Mouse (Mus musculus): Measurements from ENCODE around the gene Tcea3. TPM values are rescaled to one million over a fixed set of nuclear protein-coding genes. Genes with fewer than 3 reads are reported as not detected.

Gene Tcea3
- polyA plus RNA-seq, 1 experiment from 2014 or later: 29.1 TPM

- no peaks in the 10 kb centered on the region for H3K9me3 ChIP-seq (replicated peaks; ENCODE audit: control insufficient read depth, low read length)
- no peak overlapping the region for H3K4me3 ChIP-seq (replicated peaks; ENCODE audit: low read length)
- no peaks in the 10 kb centered on the region for H3K36me3 ChIP-seq (ENCODE audit: control insufficient read depth, insufficient read depth, low read length)
- no peak for ATAC-seq (ENCODE audit: insufficient read depth, low FRiP score)
- H3K4me1 ChIP-seq (ENCODE audit: control insufficient read depth, insufficient read depth, low read length): peaks cover 12% of the 10 kb centered on the region
- no peak overlapping the region for H3K4me2 ChIP-seq (ENCODE audit: low read depth, low read length)
- 79% methylated on average over 23 of the region's 23 CpGs for WGBS
- H3K27ac ChIP-seq (ENCODE audit: low read length): no peak overlapping the region
- H3K27me3 ChIP-seq (ENCODE audit: control insufficient read depth, insufficient read depth, low read length): no peaks in the 10 kb centered on the region
- no peak overlapping the region for H3K9ac ChIP-seq (ENCODE audit: low read length)
Measured at GRCm38 (mm10) chr4:136224677-136225460, 22.7 kb upstream of the Tcea3 start.

GRCm38 (mm10) chr4:136227408-136227807 is 20.1 kb upstream of the Tcea3 start:
- ATAC-seq (ENCODE audit: insufficient read depth, low FRiP score): no peak

GRCm38 (mm10) chr4:136228640-136229039 is 18.9 kb upstream of the Tcea3 start:
- Histone ChIP-seq H3K27me3 (ENCODE audit: control insufficient read depth, insufficient read depth, low read length) (no peaks in the 10 kb centered on the region), H3K27ac (ENCODE audit: low read length) (no peak overlapping the region), H3K4me3 (replicated peaks; ENCODE audit: low read length) (no peak overlapping the region), H3K36me3 (ENCODE audit: control insufficient read depth, insufficient read depth, low read length) (no peaks in the 10 kb centered on the region), H3K4me2 (ENCODE audit: low read depth, low read length) (no peak overlapping the region), H3K9me3 (replicated peaks; ENCODE audit: control insufficient read depth, low read length) (no peaks in the 10 kb centered on the region), H3K4me1 (ENCODE audit: control insufficient read depth, insufficient read depth, low read length) (no peaks in the 10 kb centered on the region), H3K9ac (ENCODE audit: low read length) (no peak overlapping the region)
- 74% methylated on average over 5 of the region's 5 CpGs for WGBS
- ATAC-seq (ENCODE audit: insufficient read depth, low FRiP score): peak; percentile 74; the same call in 1 of the 2 replicates

More at GRCm38 (mm10) chr4:136227408-136227807, 20.1 kb upstream of the Tcea3 start:
- Histone ChIP-seq H3K36me3 (ENCODE audit: control insufficient read depth, insufficient read depth, low read length) (no peaks in the 10 kb centered on the region), H3K4me2 (ENCODE audit: low read depth, low read length) (no peak overlapping the region), H3K4me1 (ENCODE audit: control insufficient read depth, insufficient read depth, low read length) (no peaks in the 10 kb centered on the region), H3K9me3 (replicated peaks; ENCODE audit: control insufficient read depth, low read length) (no peaks in the 10 kb centered on the region), H3K4me3 (replicated peaks; ENCODE audit: low read length) (no peak overlapping the region), H3K9ac (ENCODE audit: low read length) (no peak overlapping the region), H3K27ac (ENCODE audit: low read length) (no peak overlapping the region), H3K27me3 (ENCODE audit: control insufficient read depth, insufficient read depth, low read length) (no peaks in the 10 kb centered on the region)
- 63% methylated on average over 7 of the region's 7 CpGs for WGBS

GRCm38 (mm10) chr4:136238669-136239068 is 8.9 kb upstream of the Tcea3 start:
- Histone ChIP-seq H3K4me2 (ENCODE audit: low read depth, low read length) (no peak overlapping the region), H3K36me3 (ENCODE audit: control insufficient read depth, insufficient read depth, low read length) (peaks cover under 1% of the 10 kb centered on the region; the same call in 1 of the 2 replicates), H3K4me1 (ENCODE audit: control insufficient read depth, insufficient read depth, low read length) (no peaks in the 10 kb centered on the region), H3K9me3 (replicated peaks; ENCODE audit: control insufficient read depth, low read length) (no peaks in the 10 kb centered on the region), H3K27me3 (ENCODE audit: control insufficient read depth, insufficient read depth, low read length) (no peaks in the 10 kb centered on the region), H3K4me3 (replicated peaks; ENCODE audit: low read length) (no peak overlapping the region), H3K27ac (ENCODE audit: low read length) (no peak overlapping the region), H3K9ac (ENCODE audit: low read length) (peak overlapping the region; percentile 33; the same call in 1 of the 2 replicates)
- ATAC-seq (ENCODE audit: insufficient read depth, low FRiP score): no peak
- WGBS: 39% methylated on average over 13 of the region's 13 CpGs

GRCm38 (mm10) chr4:136239111-136239510 is 8.4 kb upstream of the Tcea3 start:
- H3K9me3 ChIP-seq (replicated peaks; ENCODE audit: control insufficient read depth, low read length): no peaks in the 10 kb centered on the region
- H3K4me2 ChIP-seq (ENCODE audit: low read depth, low read length): no peak overlapping the region
- no peak for ATAC-seq (ENCODE audit: insufficient read depth, low FRiP score)
- no peak overlapping the region for H3K4me3 ChIP-seq (replicated peaks; ENCODE audit: low read length)
- no peak overlapping the region for H3K27ac ChIP-seq (ENCODE audit: low read length)
- 0 out of 2 replicates have a peak, but pooled peaks cover 3% of the 10 kb centered on the region for H3K36me3 ChIP-seq (ENCODE audit: control insufficient read depth, insufficient read depth, low read length)
- 78% methylated on average over 9 of the region's 9 CpGs for WGBS
- H3K9ac ChIP-seq (ENCODE audit: low read length): peak overlapping the region; percentile 33; the same call in 1 of the 2 replicates
- no peaks in the 10 kb centered on the region for H3K4me1 ChIP-seq (ENCODE audit: control insufficient read depth, insufficient read depth, low read length)
- H3K27me3 ChIP-seq (ENCODE audit: control insufficient read depth, insufficient read depth, low read length): no peaks in the 10 kb centered on the region

- H3K4me2 ChIP-seq (ENCODE audit: low read depth, low read length): no peak overlapping the region
- H3K9ac ChIP-seq (ENCODE audit: low read length): no peak overlapping the region
- ATAC-seq (ENCODE audit: insufficient read depth, low FRiP score): no peak
- H3K27ac ChIP-seq (ENCODE audit: low read length): no peak overlapping the region
- no peak overlapping the region for H3K4me3 ChIP-seq (replicated peaks; ENCODE audit: low read length)
- no peaks in the 10 kb centered on the region for H3K9me3 ChIP-seq (replicated peaks; ENCODE audit: control insufficient read depth, low read length)
- H3K27me3 ChIP-seq (ENCODE audit: control insufficient read depth, insufficient read depth, low read length): no peaks in the 10 kb centered on the region
- 0 out of 2 replicates have a peak, but pooled peaks cover 3% of the 10 kb centered on the region for H3K36me3 ChIP-seq (ENCODE audit: control insufficient read depth, insufficient read depth, low read length)
- 26% methylated on average over 8 of the region's 8 CpGs for WGBS
- no peaks in the 10 kb centered on the region for H3K4me1 ChIP-seq (ENCODE audit: control insufficient read depth, insufficient read depth, low read length)
Measured at GRCm38 (mm10) chr4:136239622-136240021, 7.9 kb upstream of the Tcea3 start.

- 77% methylated on average over 14 of the region's 14 CpGs for WGBS
- H3K36me3 ChIP-seq (ENCODE audit: control insufficient read depth, insufficient read depth, low read length): 0 out of 2 replicates have a peak, but pooled peaks cover 3% of the 10 kb centered on the region
- H3K9ac ChIP-seq (ENCODE audit: low read length): no peak overlapping the region
- no peaks in the 10 kb centered on the region for H3K4me1 ChIP-seq (ENCODE audit: control insufficient read depth, insufficient read depth, low read length)
- H3K9me3 ChIP-seq (replicated peaks; ENCODE audit: control insufficient read depth, low read length): no peaks in the 10 kb centered on the region
- no peak overlapping the region for H3K4me3 ChIP-seq (replicated peaks; ENCODE audit: low read length)
- H3K4me2 ChIP-seq (ENCODE audit: low read depth, low read length): no peak overlapping the region
- no peak overlapping the region for H3K27ac ChIP-seq (ENCODE audit: low read length)
- no peak for ATAC-seq (ENCODE audit: insufficient read depth, low FRiP score)
- H3K27me3 ChIP-seq (ENCODE audit: control insufficient read depth, insufficient read depth, low read length): no peaks in the 10 kb centered on the region
Measured at GRCm38 (mm10) chr4:136240123-136240522, 7.4 kb upstream of the Tcea3 start.

GRCm38 (mm10) chr4:136240955-136241354 is 6.6 kb upstream of the Tcea3 start:
- Histone ChIP-seq H3K4me3 (replicated peaks; ENCODE audit: low read length) (no peak overlapping the region), H3K4me2 (ENCODE audit: low read depth, low read length) (no peak overlapping the region), H3K9ac (ENCODE audit: low read length) (no peak overlapping the region), H3K36me3 (ENCODE audit: control insufficient read depth, insufficient read depth, low read length) (0 out of 2 replicates have a peak, but pooled peaks cover 3% of the 10 kb centered on the region), H3K27ac (ENCODE audit: low read length) (no peak overlapping the region), H3K9me3 (replicated peaks; ENCODE audit: control insufficient read depth, low read length) (no peaks in the 10 kb centered on the region), H3K4me1 (ENCODE audit: control insufficient read depth, insufficient read depth, low read length) (0 out of 2 replicates have a peak, but pooled peaks cover under 1% of the 10 kb centered on the region), H3K27me3 (ENCODE audit: control insufficient read depth, insufficient read depth, low read length) (no peaks in the 10 kb centered on the region)
- no peak for ATAC-seq (ENCODE audit: insufficient read depth, low FRiP score)
- WGBS: 69% methylated on average over 8 of the region's 8 CpGs

- ATAC-seq (ENCODE audit: insufficient read depth, low FRiP score): no peak
- Histone ChIP-seq H3K36me3 (ENCODE audit: control insufficient read depth, insufficient read depth, low read length) (0 out of 2 replicates have a peak, but pooled peaks cover 3% of the 10 kb centered on the region), H3K27ac (ENCODE audit: low read length) (no peak overlapping the region), H3K27me3 (ENCODE audit: control insufficient read depth, insufficient read depth, low read length) (peaks cover 8% of the 10 kb centered on the region), H3K4me1 (ENCODE audit: control insufficient read depth, insufficient read depth, low read length) (peaks cover 13% of the 10 kb centered on the region), H3K9me3 (replicated peaks; ENCODE audit: control insufficient read depth, low read length) (no peaks in the 10 kb centered on the region), H3K4me3 (replicated peaks; ENCODE audit: low read length) (no peak overlapping the region), H3K4me2 (ENCODE audit: low read depth, low read length) (no peak overlapping the region), H3K9ac (ENCODE audit: low read length) (no peak overlapping the region)
- 47% methylated on average over 8 of the region's 8 CpGs for WGBS
Measured at GRCm38 (mm10) chr4:136242065-136242703, 5.3 kb upstream of the Tcea3 start.

Data from stomach, embryonic 16.5 days (tissue).